Mouse (Mus musculus) small intestine, adult 2 months (tissue): ENCODE measurements around the gene Plekhh3.

ENCODE experiments used
- CTCF ChIP-seq: fragments of 200-500 bp; IDR thresholded peaks from 2 replicates; pipeline ENCODE4 v1.5.1; 2012; ENCODE audit warnings: low read depth, mild to moderate bottlenecking, control low read depth, inconsistent platforms, low read length, moderate library complexity, mixed read lengths; ENCODE audit not compliant: insufficient replicate concordance, insufficient read length; ENCODE audit errors: extremely low read depth
- POLR2A ChIP-seq: fragments of 200-500 bp; IDR thresholded peaks from 2 replicates; pipeline ENCODE4 v1.6.1; 2012; ENCODE audit warnings: low read depth, mild to moderate bottlenecking, control low read depth, inconsistent platforms, low read length, moderate library complexity

GRCm38 (mm10) chr11:101199555-101199954 lies 28.4 kb upstream of the Plekhh3 start:
- TF ChIP-seq POLR2A (no peak), CTCF (no peak)
